Mouse (Mus musculus) heart, adult 2 months (tissue): ENCODE data around the gene Lrrk2.

ENCODE experiments used
- EP300 ChIP-seq: fragments of 200-500 bp; IDR thresholded peaks from 2 replicates; pipeline ENCODE4 v1.6.1; 2011; ENCODE audit warnings: low read depth, low read length, control low read depth; ENCODE audit not compliant: insufficient read depth
- POLR2A ChIP-seq: fragments of 200-500 bp; IDR thresholded peaks from 2 replicates; pipeline ENCODE4 v1.6.1; 2011; ENCODE audit warnings: mild to moderate bottlenecking, low read depth, low read length, control low read depth; ENCODE audit not compliant: insufficient read depth

DNA sequence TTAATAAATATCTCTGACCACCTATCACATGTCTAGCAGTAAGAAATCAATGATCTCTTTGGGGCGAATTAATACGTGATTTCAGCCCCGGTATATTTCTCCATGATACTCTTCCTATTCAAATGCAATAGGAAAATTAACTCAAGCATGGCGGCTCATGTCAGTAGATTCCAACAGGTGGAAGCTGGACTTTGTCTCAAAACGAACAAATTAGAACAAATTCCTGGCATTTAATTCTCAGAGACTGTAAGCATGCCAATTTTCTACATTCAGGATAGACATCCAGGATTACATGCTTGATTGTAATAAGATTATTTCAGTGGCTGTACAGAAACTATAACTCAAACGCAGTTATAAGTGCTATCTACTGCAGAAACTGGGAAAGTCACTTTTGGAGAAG is 7.4 kb upstream of the Lrrk2 start:
- TF ChIP-seq EP300: no peak
- TF ChIP-seq POLR2A: no peak
